ENCODE assay signal across 9 mouse cellular contexts in the genomic region with DNA sequence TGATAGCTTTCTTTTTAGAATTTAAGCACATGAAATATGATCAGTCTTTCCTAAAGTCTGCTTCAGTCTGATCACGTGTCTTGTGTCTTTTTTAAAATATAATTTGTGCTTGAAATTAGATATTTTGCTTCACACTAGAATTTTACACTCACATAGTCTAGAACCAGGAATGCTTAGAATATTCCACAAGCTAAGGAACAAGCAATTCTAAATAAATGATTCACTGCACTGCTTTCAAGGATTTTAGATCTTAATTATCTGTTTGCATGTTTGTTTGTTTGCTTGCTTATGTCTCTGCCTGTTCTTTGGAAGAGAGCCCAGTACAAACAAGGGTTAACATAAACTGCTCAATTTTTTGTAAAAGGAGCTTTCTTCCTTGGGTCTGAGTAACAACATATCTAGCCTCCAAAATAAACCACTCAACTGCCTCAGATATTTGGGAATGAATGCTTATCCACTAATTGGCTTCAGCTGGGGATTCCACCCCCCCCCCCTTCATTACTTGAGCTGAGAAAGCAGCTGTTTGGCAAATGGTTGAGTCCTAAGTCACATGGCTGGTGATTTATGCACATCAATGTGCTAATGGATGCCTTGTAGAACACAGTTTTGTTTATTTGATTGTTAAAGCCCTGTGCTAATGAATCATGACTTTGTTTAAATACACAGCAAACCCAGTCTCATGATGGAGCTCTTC.
DNase-seq lines count a peak whose midpoint lies in the region; ATAC-seq and TF ChIP-seq lines count a peak whose summit lies in the region.
"Had no signal": no experiment of that assay in that cellular context is flagged by ENCODE, and none has a peak within 500 bp of the region (broad histone marks: within the 10 kb centered on the region; RNA-seq: fewer than 3 reads in every experiment).

No protein-coding gene starts in this region.

- no peak for TF ChIP-seq CTCF in stomach, postnatal 0 days (IDR thresholded peaks at IDR 0.05; ENCODE audit: low read depth)

- no peaks in the 10 kb centered on the region for H3K36me3 ChIP-seq in midbrain, embryonic 13.5 days
- no peaks in the 10 kb centered on the region for H3K36me3 ChIP-seq in midbrain, embryonic 11.5 days (ENCODE audit: control insufficient read depth, insufficient read depth, low read length)
- no peaks in the 10 kb centered on the region for H3K36me3 ChIP-seq in intestine, embryonic 16.5 days (ENCODE audit: control insufficient read depth, insufficient read depth, low read length)
- no peaks in the 10 kb centered on the region for H3K36me3 ChIP-seq in stomach, postnatal 0 days (ENCODE audit: control insufficient read depth, insufficient read depth, low read length)

- WGBS in midbrain, embryonic 13.5 days: 78% methylated on average over 1 of the region's 1 CpGs
- WGBS in midbrain, embryonic 11.5 days: 74% methylated on average over 1 of the region's 1 CpGs
- 58% methylated on average over 1 of the region's 1 CpGs for WGBS in intestine, embryonic 16.5 days
- WGBS in stomach, postnatal 0 days: 47% methylated on average over 1 of the region's 1 CpGs

- H3K9ac ChIP-seq in midbrain, embryonic 13.5 days (replicated peaks): no peak overlapping the region
- H3K9ac ChIP-seq in midbrain, embryonic 11.5 days (ENCODE audit: low read length): no peak overlapping the region
- no peak overlapping the region for H3K9ac ChIP-seq in intestine, embryonic 16.5 days (ENCODE audit: low read depth, low read length)
- no peak overlapping the region for H3K9ac ChIP-seq in stomach, postnatal 0 days (ENCODE audit: low read length)

- peak; percentile 76; the same call in 1 of the 2 replicates for ATAC-seq in midbrain, embryonic 13.5 days
- ATAC-seq in midbrain, embryonic 11.5 days (ENCODE audit: low FRiP score): no peak
- ATAC-seq in intestine, embryonic 16.5 days: peak; percentile 50; the same call in 1 of the 2 replicates
- peak; percentile 40; the same call in 1 of the 2 replicates for ATAC-seq in stomach, postnatal 0 days (ENCODE audit: low FRiP score, low TSS enrichment)

- no peaks in the 10 kb centered on the region for H3K9me3 ChIP-seq in midbrain, embryonic 13.5 days
- H3K9me3 ChIP-seq in midbrain, embryonic 11.5 days (ENCODE audit: control insufficient read depth, low read length): no peaks in the 10 kb centered on the region
- no peaks in the 10 kb centered on the region for H3K9me3 ChIP-seq in intestine, embryonic 16.5 days (ENCODE audit: control insufficient read depth, low read length)
- no peaks in the 10 kb centered on the region for H3K9me3 ChIP-seq in stomach, postnatal 0 days (ENCODE audit: control insufficient read depth, low read length)

- no peaks in the 10 kb centered on the region for H3K27me3 ChIP-seq in midbrain, embryonic 13.5 days
- no peaks in the 10 kb centered on the region for H3K27me3 ChIP-seq in midbrain, embryonic 11.5 days (ENCODE audit: control insufficient read depth, insufficient read depth, low read length)
- H3K27me3 ChIP-seq in intestine, embryonic 16.5 days (replicated peaks; ENCODE audit: control insufficient read depth, insufficient read depth, low read length): no peaks in the 10 kb centered on the region
- no peaks in the 10 kb centered on the region for H3K27me3 ChIP-seq in stomach, postnatal 0 days (ENCODE audit: control insufficient read depth, insufficient read depth, low read length)

- no peak for TF ChIP-seq EP300 in stomach, postnatal 0 days (optimal IDR thresholded peaks at IDR 0.05)

- no peak overlapping the region for H3K4me2 ChIP-seq in midbrain, embryonic 13.5 days (replicated peaks)
- H3K4me2 ChIP-seq in midbrain, embryonic 11.5 days: no peak overlapping the region
- no peak overlapping the region for H3K4me2 ChIP-seq in intestine, embryonic 16.5 days (ENCODE audit: low read depth, low read length)
- H3K4me2 ChIP-seq in stomach, postnatal 0 days (replicated peaks; ENCODE audit: low read depth): no peak overlapping the region

- DNase-seq in gastrocnemius, postnatal 25 days: peak; percentile 9
- no peak for DNase-seq in gastrocnemius, postnatal 10 days
- no peak for DNase-seq in midbrain, embryonic 11.5 days (ENCODE audit: low spot score, missing footprints)
- DNase-seq in stomach, postnatal 0 days (ENCODE audit: low spot score): no peak
- no peak for DNase-seq in urinary bladder, postnatal 25 days (ENCODE audit: low spot score)
- no peak for DNase-seq in cerebellum, adult 11-12 months
- DNase-seq: adrenal gland, adult 2 months had no signal

- no peak overlapping the region for H3K27ac ChIP-seq in midbrain, embryonic 13.5 days
- no peak overlapping the region for H3K27ac ChIP-seq in midbrain, embryonic 11.5 days (ENCODE audit: low read depth, low read length)
- H3K27ac ChIP-seq in intestine, embryonic 16.5 days (ENCODE audit: low read length): no peak overlapping the region
- no peak overlapping the region for H3K27ac ChIP-seq in stomach, postnatal 0 days (replicated peaks)

- no peaks in the 10 kb centered on the region for H3K4me1 ChIP-seq in midbrain, embryonic 13.5 days (replicated peaks)
- no peaks in the 10 kb centered on the region for H3K4me1 ChIP-seq in midbrain, embryonic 11.5 days (ENCODE audit: control insufficient read depth, insufficient read depth, low read length)
- no peaks in the 10 kb centered on the region for H3K4me1 ChIP-seq in intestine, embryonic 16.5 days (ENCODE audit: control insufficient read depth, insufficient read depth, low read length)
- H3K4me1 ChIP-seq in stomach, postnatal 0 days (replicated peaks; ENCODE audit: control insufficient read depth, insufficient read depth): no peaks in the 10 kb centered on the region

- H3K4me3 ChIP-seq in midbrain, embryonic 13.5 days (replicated peaks): no peak overlapping the region
- H3K4me3 ChIP-seq in midbrain, embryonic 11.5 days (ENCODE audit: low read depth, low read length): no peak overlapping the region
- H3K4me3 ChIP-seq in intestine, embryonic 16.5 days (ENCODE audit: low read length): no peak overlapping the region
- no peak overlapping the region for H3K4me3 ChIP-seq in stomach, postnatal 0 days (ENCODE audit: low read depth, low read length)
